Mouse (Mus musculus): ENCODE results near the gene Prkd1. TPM values are rescaled to one million over a fixed set of nuclear protein-coding genes. Genes with fewer than 3 reads are reported as not detected.

The Prkd1 gene
- polyA plus RNA-seq, 1 experiment from 2014 or later: 4.6 TPM

DNA sequence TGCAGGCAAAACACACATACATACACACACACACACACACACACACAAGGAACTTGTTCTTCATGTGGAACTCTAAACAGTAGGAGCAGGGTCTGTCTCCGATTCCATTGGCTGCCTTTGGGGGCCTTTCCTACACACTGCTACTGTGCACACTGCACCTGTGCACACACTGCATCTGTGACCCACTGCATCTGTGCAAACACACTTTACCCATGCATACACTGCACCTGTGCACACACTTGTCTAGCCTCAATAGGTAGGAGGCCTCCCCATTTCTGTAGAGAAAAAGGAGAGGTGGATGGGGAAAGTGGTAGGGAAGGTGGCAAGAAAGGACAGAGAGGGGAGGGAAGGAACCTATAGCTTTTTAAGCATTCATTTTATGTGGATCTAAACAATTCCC is 49.5 kb downstream of the Prkd1 start:
- Histone ChIP-seq H3K27ac (no peak overlapping the region), H3K9me3 (replicated peaks) (no peaks in the 10 kb centered on the region), H3K9ac (no peak overlapping the region), H3K4me3 (replicated peaks) (no peak overlapping the region), H3K4me2 (no peak overlapping the region), H3K36me3 (no peaks in the 10 kb centered on the region), H3K4me1 (no peaks in the 10 kb centered on the region), H3K27me3 (no peaks in the 10 kb centered on the region)
- 71% methylated on average over 1 of the region's 1 CpGs for WGBS
- no peak for ATAC-seq (replicated peaks; ENCODE audit: low FRiP score)

DNA sequence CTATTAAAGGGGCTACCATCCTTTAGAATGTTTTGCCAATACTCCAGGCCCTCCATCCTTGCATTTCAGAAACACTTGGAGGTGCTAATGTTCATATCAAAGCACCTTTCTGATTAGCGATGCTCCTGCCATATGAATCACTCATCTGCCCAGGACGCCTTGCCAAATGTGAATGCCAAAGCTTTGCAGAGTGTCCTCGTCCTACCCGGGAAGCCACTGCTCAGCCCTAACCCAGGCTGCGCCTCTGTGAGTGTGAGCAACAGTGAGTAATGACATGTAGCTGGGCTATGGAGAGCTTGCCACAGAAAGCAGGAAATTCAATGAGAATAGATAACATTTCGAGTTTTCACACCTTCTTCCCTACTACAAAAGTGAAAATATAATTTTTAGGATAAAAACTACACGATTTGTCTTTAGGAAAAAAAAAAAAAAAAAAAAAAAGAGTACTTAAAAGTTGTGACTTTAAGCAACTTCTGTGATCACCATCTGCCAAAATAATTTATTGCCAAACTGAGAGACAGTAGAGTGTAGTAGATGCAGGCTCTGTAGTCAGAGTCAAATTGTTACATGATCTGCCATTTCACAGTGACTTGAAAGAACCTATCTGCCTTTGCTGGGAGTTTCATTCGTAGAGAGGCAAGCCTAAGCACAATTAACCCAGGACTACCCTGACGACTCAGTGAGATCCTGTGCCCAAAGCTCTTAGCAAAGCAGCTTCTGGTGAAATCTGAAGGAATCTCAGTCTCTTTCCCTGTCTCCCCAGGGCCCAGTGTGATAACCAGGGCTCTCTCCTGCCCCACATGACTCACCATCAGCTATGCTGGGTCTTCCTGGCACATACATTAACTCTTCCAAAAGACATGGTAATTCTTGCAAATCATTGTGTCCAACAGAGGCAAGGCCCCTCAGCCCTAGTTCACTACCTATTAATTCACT is 50.6 kb downstream of the Prkd1 start:
- ATAC-seq (replicated peaks; ENCODE audit: low FRiP score): no peak

DNA sequence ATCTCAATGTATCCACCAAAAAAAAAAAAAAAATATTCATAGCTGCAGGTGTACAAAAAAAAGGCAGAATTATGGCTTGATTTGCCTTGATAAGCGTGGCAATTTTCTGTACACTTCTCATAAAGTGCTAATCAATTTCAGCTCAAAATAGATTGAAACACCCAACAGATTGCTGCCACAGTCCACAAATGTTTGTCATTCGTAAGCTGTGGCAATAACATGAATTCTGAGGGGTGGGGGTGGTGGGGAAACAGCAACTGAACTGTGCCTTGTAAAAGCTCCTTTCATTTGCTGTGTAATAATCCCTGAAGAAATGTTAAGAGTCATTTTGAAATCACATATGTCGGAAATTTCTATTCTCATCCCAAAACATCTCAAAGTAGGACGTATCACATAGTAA is 51.4 kb downstream of the Prkd1 start:
- Histone ChIP-seq H3K9me3 (replicated peaks) (no peaks in the 10 kb centered on the region), H3K4me2 (no peak overlapping the region), H3K4me3 (replicated peaks) (no peak overlapping the region), H3K4me1 (no peaks in the 10 kb centered on the region), H3K36me3 (no peaks in the 10 kb centered on the region), H3K9ac (no peak overlapping the region), H3K27me3 (no peaks in the 10 kb centered on the region), H3K27ac (no peak overlapping the region)
- WGBS: 91% methylated on average over 4 of the region's 4 CpGs
- ATAC-seq (replicated peaks; ENCODE audit: low FRiP score): no peak

More for the DNA sequence above, 50.6 kb downstream of the Prkd1 start:
- no peak overlapping the region for H3K27ac ChIP-seq
- WGBS: 68% methylated on average over 9 of the region's 9 CpGs
- H3K4me3 ChIP-seq (replicated peaks): no peak overlapping the region
- H3K27me3 ChIP-seq: no peaks in the 10 kb centered on the region
- H3K4me1 ChIP-seq: no peaks in the 10 kb centered on the region
- no peak overlapping the region for H3K4me2 ChIP-seq
- H3K36me3 ChIP-seq: no peaks in the 10 kb centered on the region
- H3K9me3 ChIP-seq (replicated peaks): no peaks in the 10 kb centered on the region
- H3K9ac ChIP-seq: no peak overlapping the region

GRCm38 (mm10) chr12:50595777-50596176 is 53.1 kb downstream of the Prkd1 start:
- Histone ChIP-seq H3K4me3 (replicated peaks) (no peak overlapping the region), H3K4me2 (no peak overlapping the region), H3K27me3 (no peaks in the 10 kb centered on the region), H3K9me3 (replicated peaks) (no peaks in the 10 kb centered on the region), H3K9ac (no peak overlapping the region), H3K27ac (no peak overlapping the region), H3K4me1 (no peaks in the 10 kb centered on the region), H3K36me3 (no peaks in the 10 kb centered on the region)
- WGBS: 68% methylated on average over 5 of the region's 5 CpGs
- no peak for ATAC-seq (replicated peaks; ENCODE audit: low FRiP score)

DNA sequence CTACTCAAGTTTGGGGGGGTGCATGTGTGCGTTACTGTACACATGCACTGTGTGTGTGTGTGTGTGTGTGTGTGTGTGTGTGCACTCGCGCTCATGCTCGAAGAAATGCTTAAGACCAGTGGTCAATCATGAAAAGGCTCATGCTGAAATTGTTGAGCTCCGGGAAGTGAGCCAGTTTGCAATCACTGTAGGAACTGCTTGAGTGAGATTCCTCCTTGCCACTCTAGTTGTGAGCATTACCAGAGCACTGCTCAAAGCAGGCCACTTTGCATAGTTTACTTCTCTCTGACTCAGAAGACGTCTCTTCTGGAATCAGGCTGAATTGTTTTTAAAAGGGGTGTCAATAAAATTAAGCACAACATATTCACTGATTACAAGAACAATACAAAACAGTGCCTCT is 54.4 kb downstream of the Prkd1 start:
- H3K4me3 ChIP-seq (replicated peaks): no peak overlapping the region
- H3K27me3 ChIP-seq: no peaks in the 10 kb centered on the region
- no peaks in the 10 kb centered on the region for H3K9me3 ChIP-seq (replicated peaks)
- 77% methylated on average over 6 of the region's 6 CpGs for WGBS
- no peaks in the 10 kb centered on the region for H3K36me3 ChIP-seq
- no peak overlapping the region for H3K9ac ChIP-seq
- no peak overlapping the region for H3K27ac ChIP-seq
- H3K4me1 ChIP-seq: no peaks in the 10 kb centered on the region
- no peak for ATAC-seq (replicated peaks; ENCODE audit: low FRiP score)
- no peak overlapping the region for H3K4me2 ChIP-seq

GRCm38 (mm10) chr12:50593481-50593880 is 55.4 kb downstream of the Prkd1 start:
- Histone ChIP-seq H3K4me2 (no peak overlapping the region), H3K27me3 (no peaks in the 10 kb centered on the region), H3K27ac (no peak overlapping the region), H3K36me3 (no peaks in the 10 kb centered on the region), H3K4me3 (replicated peaks) (no peak overlapping the region), H3K9ac (no peak overlapping the region), H3K9me3 (replicated peaks) (no peaks in the 10 kb centered on the region), H3K4me1 (no peaks in the 10 kb centered on the region)
- WGBS: 91% methylated on average over 2 of the region's 2 CpGs
- no peak for ATAC-seq (replicated peaks; ENCODE audit: low FRiP score)

DNA sequence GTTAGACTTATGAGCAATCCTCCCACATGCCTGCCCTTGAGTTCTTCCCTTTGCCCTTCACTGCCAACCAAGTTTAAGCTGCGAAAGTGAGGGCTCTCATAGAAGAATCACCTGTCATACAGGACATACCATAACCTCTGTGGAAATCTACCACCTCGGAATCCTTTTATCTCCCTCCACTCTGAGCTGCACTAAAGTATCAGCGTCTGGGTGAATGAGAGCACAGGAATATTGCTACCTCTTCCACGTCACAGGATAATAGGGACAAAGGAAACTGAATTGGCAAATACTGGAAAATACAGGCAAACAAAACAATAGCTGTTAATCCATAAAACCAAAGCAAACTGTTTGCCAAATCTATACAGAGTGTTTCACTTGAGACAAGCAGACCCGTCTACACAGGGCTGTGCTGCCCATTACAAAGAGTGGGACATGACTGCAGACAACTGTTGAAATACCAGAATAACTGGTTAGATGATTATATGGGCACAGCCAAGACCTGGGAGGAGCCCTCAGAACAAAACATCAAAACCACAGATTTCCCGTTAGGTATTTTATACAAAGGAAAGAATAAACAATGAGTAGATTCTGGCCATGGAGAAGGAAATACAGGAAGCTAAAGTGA is 60.6 kb downstream of the Prkd1 start:
- no peak overlapping the region for H3K4me2 ChIP-seq
- no peaks in the 10 kb centered on the region for H3K27me3 ChIP-seq
- no peak for ATAC-seq (replicated peaks; ENCODE audit: low FRiP score)
- no peak overlapping the region for H3K27ac ChIP-seq
- no peaks in the 10 kb centered on the region for H3K9me3 ChIP-seq (replicated peaks)
- H3K4me3 ChIP-seq (replicated peaks): no peak overlapping the region
- no peaks in the 10 kb centered on the region for H3K4me1 ChIP-seq
- 89% methylated on average over 6 of the region's 6 CpGs for WGBS
- no peaks in the 10 kb centered on the region for H3K36me3 ChIP-seq
- H3K9ac ChIP-seq: no peak overlapping the region

DNA sequence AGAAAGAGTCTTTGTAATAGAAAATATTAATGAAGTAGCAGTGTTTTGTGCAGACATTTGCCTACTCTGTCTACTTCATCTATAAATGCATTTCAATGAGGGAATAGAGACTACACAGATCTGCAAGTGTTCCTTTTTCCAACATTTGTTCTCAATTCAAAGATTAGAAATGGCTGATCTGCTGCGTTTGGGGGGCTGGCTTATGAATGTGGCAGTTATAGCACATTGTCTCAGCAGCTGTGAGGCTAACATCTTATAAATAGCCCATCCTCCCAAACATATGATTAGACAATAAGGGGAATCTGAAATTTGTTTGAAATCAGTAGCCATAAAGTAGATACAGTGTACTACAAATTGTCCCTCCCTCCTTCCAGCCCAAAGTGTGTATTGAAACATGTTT is 83.7 kb downstream of the Prkd1 start:
- no peak overlapping the region for H3K9ac ChIP-seq
- no peak overlapping the region for H3K4me2 ChIP-seq
- 81% methylated on average over 1 of the region's 1 CpGs for WGBS
- H3K36me3 ChIP-seq: no peaks in the 10 kb centered on the region
- H3K4me3 ChIP-seq (replicated peaks): no peak overlapping the region
- H3K27me3 ChIP-seq: no peaks in the 10 kb centered on the region
- H3K27ac ChIP-seq: no peak overlapping the region
- H3K4me1 ChIP-seq: no peaks in the 10 kb centered on the region
- ATAC-seq (replicated peaks; ENCODE audit: low FRiP score): no peak
- no peaks in the 10 kb centered on the region for H3K9me3 ChIP-seq (replicated peaks)

DNA sequence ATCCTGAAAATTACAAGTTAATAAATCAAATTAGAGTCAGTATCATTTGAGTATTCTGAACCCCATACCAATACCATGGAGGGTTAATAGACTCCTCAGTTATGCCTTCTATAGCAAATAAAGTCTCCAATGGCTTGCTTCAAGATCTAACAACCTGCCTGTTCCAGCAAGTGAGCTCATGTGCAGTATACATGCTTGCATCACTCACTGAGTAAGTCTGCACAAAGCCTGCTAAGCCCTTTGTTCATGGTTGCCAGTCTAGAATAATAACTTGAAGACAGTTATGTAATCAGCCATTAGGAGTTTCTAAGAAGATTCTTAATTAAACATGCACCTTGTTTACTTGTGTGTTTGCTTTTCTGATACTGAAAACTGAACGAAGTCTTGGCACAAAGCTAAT is 88.4 kb downstream of the Prkd1 start:
- no peak overlapping the region for H3K4me2 ChIP-seq
- 74% methylated on average over 1 of the region's 1 CpGs for WGBS
- H3K27me3 ChIP-seq: no peaks in the 10 kb centered on the region
- no peak overlapping the region for H3K9ac ChIP-seq
- no peak for ATAC-seq (replicated peaks; ENCODE audit: low FRiP score)
- no peaks in the 10 kb centered on the region for H3K9me3 ChIP-seq (replicated peaks)
- H3K4me3 ChIP-seq (replicated peaks): no peak overlapping the region
- no peak overlapping the region for H3K27ac ChIP-seq
- no peaks in the 10 kb centered on the region for H3K36me3 ChIP-seq
- no peaks in the 10 kb centered on the region for H3K4me1 ChIP-seq

GRCm38 (mm10) chr12:50558231-50558630 is 90.7 kb downstream of the Prkd1 start:
- no peak for ATAC-seq (replicated peaks; ENCODE audit: low FRiP score)
- no peaks in the 10 kb centered on the region for H3K27me3 ChIP-seq
- no peaks in the 10 kb centered on the region for H3K9me3 ChIP-seq (replicated peaks)
- H3K27ac ChIP-seq: no peak overlapping the region
- no peaks in the 10 kb centered on the region for H3K4me1 ChIP-seq
- 39% methylated on average over 4 of the region's 4 CpGs for WGBS
- no peak overlapping the region for H3K9ac ChIP-seq
- no peaks in the 10 kb centered on the region for H3K36me3 ChIP-seq
- H3K4me3 ChIP-seq (replicated peaks): no peak overlapping the region
- no peak overlapping the region for H3K4me2 ChIP-seq

- no peaks in the 10 kb centered on the region for H3K27me3 ChIP-seq
- no peak for ATAC-seq (replicated peaks; ENCODE audit: low FRiP score)
- WGBS: 36% methylated on average over 3 of the region's 3 CpGs
- no peak overlapping the region for H3K27ac ChIP-seq
- no peak overlapping the region for H3K9ac ChIP-seq
- H3K36me3 ChIP-seq: no peaks in the 10 kb centered on the region
- H3K9me3 ChIP-seq (replicated peaks): no peaks in the 10 kb centered on the region
- H3K4me1 ChIP-seq: no peaks in the 10 kb centered on the region
- H3K4me2 ChIP-seq: no peak overlapping the region
- no peak overlapping the region for H3K4me3 ChIP-seq (replicated peaks)
Measured at GRCm38 (mm10) chr12:50554214-50554613, 94.7 kb downstream of the Prkd1 start.

DNA sequence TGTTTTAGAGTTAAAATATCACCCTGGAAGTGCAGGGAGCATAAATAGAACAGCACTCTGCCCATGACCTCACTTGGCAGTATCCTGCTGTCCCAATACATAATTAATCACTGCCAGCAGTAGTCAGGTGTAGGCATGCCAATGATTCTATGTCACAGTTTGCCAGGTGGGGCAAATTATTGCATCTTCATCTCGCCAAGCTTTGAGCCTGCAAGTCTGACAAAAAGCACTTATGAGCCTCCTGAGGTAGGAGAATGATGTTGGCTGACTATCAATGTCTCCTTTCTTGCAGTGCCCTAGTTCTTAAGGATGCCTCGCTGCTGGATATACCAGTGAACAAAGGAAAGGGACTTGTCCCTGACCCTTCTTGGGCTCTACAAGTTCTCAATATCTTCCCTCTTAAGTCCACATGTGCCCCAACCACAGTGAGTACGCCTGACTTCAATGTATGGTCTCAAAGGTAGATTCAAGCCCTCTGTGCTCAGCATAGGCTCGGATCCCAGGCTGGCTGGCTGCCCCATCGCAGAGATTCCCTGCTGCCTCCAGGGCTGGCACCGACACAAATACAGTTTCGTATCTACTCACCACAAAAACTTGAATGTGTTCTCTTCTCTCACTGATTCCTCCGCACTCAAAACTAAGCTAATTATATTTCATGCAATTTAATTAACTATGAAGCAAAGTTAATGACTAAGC is 98.9 kb downstream of the Prkd1 start:
- Histone ChIP-seq H3K27ac (no peak overlapping the region), H3K9ac (no peak overlapping the region), H3K4me1 (no peaks in the 10 kb centered on the region), H3K27me3 (no peaks in the 10 kb centered on the region), H3K4me3 (replicated peaks) (no peak overlapping the region), H3K9me3 (replicated peaks) (no peaks in the 10 kb centered on the region), H3K36me3 (no peaks in the 10 kb centered on the region), H3K4me2 (no peak overlapping the region)
- 83% methylated on average over 8 of the region's 8 CpGs for WGBS
- ATAC-seq (replicated peaks; ENCODE audit: low FRiP score): no peak
